Mouse (Mus musculus) urinary bladder, adult 2 months (tissue): ENCODE data around the gene Plch1. TPM values are rescaled to one million over a fixed set of nuclear protein-coding genes. Genes with fewer than 3 reads are reported as not detected.

Experiments
- DNase-seq: peaks from one replicate; pipeline ENCODE4 v3.0.0; 2022; ENCODE audit warnings: low spot score
- polyA plus RNA-seq: library from polyadenylated mRNA; depleted of rRNA; stranded (reverse); fragments of >200 nt; gene quantifications from 2 replicates; pipeline ENCODE4 v1.2.3, GENCODE M21; 2012

Plch1 gene
- polyA plus RNA-seq, 1 experiment: 0.47 TPM

DNA sequence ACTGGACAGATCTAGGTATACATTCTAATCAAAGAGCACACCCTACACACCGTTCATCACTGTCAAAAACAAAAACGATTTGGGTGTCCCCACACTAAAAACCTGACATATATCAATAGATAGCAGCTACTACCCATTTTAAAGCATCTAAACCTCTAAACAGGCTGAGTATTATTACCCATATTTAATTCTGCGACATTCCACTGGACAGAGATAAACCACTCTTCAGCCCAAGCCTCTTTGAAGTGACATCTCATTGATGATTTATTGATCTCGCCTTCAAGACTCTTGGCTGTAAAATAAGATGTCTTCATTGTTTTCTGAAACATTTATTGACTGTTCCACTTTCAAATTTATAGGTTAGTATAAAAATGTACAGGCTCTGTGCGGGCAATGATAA, 46.4 kb downstream of the Plch1 start:
- no peak for DNase-seq

DNA sequence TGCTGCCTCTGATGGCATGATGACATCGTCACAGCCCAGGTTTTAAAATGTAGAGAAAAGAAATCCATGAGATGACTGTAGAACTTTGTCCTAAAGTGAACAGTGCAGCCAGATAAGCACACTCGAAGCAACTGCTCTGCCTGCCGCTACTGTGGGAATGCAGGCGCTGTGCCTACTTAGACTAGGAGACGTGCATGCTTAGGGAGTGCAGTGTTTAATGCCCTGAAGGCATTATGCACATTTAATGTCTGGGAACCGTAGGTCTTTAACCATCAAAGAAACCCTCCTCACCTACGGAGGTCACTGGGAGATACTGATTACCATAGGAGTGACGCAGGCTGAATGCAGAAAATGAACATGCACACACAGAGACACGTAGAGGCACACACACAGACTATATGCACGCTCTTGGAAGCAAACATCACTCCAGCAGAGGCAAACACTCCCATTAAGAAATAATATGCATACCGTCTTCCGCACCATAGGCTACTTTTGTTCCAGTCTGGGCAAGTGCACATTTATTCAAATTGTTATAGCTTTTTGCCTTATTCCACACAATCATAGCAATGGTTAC, 48.1 kb downstream of the Plch1 start:
- no peak for DNase-seq

DNA sequence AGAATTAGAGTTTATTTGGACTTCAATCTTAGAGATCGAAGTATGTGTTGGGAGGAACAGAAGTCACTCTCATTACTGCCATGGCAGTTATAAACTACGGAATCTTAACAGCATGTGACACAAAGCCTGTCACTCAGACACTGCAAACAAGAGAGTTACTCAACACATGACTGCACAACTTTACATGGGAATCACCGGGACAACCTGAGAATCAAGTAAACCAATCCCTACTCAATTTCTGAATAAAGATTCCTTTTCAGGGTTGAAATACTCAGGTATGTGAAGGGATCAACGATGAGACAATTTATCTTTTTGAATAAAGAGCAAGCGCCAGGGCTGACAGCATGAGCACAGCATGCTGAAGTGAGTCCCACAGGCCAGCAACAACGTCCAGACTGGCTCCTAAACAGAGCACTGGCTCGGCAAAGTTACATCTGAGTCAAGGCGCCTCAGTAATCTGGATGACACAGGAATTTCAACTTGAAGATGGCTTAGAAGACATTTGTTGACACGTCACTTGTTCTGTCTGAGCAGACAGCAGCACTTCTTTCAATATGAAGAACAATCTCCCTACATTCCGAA, 49.4 kb downstream of the Plch1 start:
- no peak for DNase-seq

DNA sequence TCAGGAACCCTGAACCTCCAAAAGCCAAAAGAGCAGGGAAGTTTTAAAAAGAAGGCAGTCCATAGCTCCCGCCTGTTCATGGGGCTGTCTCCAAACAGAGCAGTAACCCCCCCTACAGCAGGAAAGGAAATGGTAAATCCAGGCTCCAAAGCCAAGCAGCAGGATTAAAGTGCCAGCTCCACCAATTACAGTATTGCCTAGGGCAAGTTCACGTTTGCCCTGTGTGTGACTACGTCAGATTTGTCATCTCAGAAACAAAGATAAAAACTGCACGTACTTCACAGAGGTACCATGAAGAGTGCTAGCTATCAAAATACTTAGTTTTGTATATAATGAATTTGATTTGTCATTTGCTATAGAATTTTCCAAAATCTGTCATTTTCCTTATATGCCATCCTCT, 55.1 kb downstream of the Plch1 start:
- DNase-seq: no peak

DNA sequence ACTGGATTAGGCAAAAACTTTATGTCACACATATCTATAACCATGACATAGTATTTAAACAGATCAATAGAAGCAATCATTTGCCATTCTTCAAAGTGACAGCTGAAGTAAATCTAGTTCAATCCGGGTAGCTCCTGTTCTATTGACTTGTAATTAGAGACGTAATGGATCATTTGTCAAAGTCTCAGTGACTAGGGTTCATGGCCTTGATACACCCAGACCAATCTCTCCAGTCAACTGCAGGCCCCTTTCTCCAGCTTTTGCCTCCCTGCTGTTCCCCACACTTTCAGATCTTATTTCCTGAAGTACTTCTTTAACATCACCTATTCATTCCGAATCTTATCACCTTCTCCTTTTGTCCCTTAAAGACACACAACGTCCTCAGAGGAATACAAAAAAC, 56.8 kb downstream of the Plch1 start:
- no peak for DNase-seq

DNA sequence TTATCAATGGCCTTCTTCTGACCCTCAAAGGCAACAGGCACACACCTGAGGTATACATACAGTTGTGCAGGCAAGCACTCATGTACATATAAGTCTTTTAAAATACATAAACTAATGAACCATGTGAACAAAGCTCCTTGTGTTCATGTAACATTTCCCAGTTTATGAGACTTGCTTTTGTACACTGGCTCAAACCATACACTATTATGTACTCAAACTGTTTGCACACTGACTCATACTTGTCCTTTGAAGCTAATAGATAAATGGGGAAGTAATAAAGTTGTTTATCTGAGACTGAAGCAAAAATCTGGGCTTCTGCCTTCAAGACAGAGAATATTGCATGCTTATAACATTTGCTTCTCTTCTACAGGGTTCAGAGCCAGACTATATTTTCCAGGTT, 61.5 kb downstream of the Plch1 start:
- DNase-seq: no peak

DNA sequence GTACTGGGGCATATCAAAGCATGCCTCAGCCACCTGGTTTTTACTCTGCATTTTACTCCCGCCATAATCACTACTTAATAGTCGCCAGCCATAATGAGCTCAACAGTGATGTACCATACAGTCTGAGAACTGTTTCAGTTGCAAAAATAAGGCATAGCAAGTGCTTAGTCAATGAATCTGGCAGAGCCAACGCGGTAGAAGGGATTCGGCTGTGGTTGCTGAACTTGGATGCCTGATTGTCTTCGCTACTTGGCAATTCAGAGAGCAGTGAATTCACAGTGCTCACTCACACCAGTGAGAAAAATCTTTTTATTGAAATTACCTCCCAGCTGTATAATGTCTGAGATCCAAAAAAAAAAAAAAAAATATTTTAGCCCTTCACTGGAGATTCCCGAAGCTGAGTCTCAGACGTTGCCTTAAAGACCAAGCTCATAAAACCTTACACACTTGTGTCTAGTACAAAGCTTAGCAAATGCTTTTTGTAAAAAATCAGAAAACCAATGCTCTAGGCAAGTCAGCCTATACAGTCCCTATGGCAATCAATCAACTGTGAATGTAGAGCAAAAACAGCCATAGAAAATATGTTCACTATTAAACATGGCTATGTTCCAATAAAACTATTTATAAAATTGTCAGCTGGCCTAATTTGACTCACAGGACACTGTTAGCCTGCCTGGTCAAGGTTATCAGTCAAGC, 62.2 kb downstream of the Plch1 start:
- DNase-seq: no peak

DNA sequence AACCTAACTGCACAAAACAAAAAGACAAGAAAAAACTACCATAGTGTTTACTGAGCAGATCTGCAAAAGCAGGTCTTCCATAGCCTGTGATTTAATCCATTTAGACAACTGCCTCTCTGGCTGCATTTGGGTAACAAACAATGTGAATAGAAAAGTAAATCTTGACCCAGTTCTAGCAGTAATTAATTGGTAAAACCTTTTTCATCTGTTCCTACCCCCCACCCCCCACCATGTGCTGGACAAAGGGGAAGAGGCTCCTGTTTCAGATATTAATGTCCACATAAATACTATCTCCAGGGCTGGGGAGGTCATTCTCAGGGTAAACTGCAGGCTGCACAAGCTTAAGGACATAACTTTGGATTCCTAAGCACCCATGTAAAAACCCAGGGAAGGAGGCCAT, 63.5 kb downstream of the Plch1 start:
- DNase-seq: no peak

DNA sequence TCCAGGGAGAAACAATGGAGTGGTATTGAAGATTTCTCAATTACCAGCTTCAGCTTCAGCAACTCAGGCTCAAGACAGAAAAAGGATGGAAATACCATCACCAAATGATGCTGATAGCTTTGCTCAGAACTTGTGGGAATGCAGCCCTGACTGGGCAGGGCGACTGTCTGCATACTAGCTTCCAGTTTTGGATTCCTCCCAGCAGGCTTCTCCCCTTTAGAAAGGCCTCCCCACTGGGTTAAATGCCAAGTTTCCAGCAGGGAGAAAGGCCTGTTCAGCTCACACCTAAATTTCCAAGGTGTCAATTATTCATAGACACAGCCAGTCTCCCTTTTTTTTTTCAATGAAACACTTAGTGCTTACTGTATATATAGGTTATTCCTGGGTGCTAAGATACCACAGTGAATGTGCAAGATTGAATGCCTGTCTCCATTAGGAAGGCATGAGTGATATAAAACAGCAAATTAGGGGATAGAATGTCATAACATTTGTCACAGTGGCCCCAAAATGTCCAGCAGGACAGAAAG, 75.3 kb downstream of the Plch1 start:
- DNase-seq: no peak

DNA sequence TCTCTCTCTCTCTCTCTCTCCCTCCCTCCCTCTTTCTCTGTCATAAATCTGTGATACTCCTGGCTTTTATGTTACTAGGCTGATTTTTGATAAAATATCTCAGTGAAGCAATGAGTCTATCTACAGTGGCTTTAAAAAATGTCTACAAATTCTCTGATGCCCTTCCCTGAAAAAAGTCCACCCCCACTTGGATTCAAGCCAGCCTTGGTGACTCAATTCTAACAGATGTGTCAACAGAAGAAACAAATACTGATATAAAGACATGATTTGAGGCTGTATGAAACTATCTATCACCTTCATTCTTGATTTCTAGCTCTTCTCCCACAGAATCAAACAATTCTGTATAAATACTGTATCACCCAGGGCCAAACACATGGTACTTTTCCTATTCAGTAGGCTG, 76.6 kb downstream of the Plch1 start:
- no peak for DNase-seq

DNA sequence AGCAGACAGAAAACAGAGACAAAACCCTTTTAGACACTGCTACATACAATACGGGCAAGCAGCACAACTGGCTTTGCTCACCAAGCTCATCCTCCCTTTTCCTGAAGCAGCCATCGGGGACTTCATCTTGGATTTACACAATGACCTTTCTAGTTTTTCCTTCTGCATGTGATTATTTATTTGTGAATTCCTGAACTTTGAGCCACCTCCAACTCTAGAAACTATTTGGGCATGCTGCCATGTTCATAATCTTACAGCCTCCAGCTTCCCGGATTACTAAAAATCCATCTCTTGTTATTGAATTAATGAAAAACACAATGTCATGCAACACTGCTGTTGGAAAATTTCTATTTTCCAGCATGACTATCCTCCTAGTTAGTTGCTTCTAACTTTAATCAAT, 84.1 kb downstream of the Plch1 start:
- no peak for DNase-seq

DNA sequence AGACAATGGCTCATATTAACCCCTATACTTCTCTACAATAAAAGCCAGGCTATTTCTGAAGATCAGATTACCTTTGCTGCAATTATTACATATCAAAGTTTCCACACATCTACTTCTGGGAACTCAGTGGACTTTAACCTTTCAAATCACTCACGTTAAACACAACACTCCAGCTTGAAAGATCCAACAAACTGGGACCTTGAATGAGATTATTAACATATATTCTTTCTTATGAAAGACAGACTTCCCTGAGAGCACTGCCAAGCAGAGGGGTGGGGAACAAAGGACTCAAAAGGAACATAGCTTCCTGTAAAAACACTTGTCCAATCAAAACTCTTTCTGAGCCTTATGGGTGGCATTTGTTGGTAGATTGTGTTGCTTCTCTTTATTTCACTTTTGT, 85.1 kb downstream of the Plch1 start:
- DNase-seq: no peak

DNA sequence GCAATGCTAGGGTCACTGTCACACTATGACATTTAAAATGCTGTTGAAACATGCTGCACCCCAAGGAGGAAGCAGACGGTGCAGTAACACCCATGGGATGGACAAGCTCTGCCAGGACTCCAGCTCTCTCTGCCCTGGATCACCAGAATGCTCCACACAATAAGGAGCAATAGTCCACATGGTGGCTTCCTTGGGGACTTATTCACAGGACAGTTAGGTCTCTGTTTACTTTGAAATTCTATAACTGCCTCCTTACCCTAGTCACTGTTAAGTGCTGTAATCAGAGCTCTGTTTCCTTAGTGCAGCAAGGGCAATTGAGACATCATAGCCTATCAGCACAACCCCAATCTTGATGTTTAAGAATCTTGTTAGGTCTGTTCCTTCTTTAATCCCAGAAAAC, 92.4 kb downstream of the Plch1 start:
- DNase-seq: no peak

DNA sequence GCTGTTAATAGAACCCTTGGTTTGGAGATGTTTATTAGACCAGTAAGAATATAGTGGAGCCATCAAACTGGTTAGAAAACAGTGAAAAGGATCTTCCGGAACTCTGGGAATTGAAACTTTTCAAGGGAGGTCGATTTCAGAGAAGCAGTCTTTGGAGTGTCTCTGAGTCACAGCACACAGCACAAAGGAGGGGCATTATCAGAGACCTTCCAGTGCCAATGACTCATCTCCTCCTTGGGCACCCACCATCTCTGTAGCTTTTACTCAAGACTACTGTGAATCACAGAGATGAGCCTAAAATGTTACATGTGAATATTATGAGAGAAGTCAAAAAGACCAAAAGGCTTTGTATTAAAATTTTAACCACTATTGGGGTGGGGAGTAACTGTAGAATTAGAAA, 93.8 kb downstream of the Plch1 start:
- DNase-seq: no peak

DNA sequence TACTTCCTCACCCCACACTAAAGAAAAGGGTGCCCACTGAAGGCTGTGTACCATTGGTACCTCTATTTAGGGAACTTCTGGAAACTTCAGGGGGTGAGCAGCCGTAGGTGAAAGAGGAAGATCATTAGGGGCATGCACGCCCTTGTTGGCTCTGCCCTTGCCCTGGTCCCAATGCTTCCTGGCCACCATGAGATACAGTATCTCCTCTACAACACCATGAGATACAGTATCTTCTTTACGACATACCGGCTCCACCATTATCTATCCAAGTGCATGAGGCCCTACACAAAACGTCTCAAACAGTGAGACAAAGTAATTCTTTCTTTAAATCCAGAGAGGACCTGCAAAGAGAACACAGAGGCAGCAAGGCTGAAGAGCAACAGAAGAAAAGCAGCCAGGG, 98.6 kb downstream of the Plch1 start:
- DNase-seq: no peak

DNA sequence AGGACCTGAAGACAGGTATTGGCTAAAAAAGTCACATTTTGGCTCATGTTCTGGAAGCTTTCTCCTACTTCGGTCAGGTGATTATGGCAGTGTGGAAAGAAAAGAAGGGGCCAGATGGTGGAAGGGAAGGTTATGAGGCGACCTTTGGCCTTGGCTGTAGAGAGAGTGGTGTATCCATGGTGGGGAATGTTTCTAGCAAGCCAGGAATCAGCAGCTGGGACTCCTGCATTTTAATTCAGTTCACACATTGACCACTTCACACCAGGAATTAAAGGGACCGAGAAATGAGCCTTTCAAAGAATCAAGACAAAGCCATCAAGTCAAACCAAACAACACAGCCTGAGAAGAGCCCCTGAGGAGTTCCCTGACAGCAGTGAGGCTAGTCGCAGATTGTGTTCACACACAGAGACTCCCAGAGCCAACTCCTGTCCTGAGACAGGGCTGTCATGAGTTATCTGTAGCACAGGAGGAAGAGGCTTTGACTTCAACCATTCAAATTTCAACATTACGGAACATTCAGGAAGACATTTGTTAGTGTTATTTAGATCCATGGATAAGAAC, 112.4 kb downstream of the Plch1 start:
- no peak for DNase-seq

DNA sequence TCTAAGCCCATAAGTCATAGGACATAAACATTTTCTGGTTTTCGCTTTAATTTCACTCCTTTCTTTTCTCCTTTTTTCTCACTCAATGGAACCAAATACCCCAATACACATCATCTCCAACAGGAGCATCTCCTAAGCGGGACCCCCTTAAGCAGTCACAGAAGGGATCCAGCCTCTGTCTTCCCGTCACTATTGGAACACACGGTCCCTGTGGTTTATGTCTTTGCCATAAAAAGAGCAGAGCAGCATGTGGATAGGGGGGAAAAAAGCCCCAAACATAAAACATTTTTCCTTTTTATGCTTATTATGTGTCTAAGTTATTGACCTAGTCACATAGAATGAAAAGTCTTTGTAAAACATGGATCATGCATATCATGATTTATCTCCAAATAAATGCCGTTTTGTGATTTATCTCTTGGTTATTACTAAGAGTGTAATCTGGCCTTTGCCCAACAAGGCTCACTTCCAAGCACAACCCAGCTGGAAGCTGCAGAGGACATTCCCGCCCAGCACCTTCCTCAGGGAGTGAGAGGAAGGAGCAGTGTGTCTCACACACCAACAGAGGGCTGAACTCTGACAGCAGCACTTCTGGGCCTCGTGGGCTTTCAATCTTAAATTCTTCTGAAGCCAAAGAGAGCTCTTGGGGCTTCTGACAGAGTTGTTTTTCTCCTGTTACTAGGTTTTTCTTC, 126.5 kb downstream of the Plch1 start:
- DNase-seq: no peak

DNA sequence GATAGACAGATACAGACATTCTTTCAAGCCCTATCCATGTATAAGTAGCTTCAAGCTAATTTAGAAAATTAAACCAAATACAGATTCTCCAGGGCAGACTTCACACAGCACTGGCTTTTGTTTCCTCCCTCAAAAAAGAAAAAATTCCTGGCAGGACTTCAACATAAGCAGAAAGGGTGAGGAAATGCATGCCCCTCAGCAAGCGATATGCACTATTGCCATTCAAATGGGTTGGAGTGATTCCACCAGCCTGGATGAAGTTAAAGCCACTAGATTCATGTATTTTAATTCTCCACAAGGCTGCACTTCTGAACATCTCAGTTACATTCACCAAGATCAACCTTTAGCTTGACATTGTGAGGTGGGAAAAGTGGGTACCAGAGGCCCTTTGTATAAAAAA, 138.5 kb downstream of the Plch1 start:
- no peak for DNase-seq

DNA sequence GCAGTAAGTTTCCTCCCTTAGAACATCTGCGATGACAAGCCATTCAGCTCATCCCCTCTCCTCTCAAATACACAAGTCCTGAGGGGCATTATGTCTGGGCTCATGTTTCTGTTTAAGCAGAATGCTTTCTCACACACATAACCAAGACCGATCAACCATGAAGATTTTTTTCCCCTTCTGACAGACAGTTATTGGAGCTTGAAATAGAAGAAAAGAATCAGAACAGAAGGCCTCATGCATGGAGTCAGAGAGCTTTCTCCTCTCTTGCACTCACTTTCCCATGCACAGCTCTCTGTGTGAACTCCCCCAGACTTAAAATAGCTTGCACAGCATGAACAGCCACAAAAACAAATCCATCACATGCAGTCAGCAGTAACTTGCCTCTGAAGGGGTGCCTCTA, 159.2 kb downstream of the Plch1 start:
- no peak for DNase-seq

DNA sequence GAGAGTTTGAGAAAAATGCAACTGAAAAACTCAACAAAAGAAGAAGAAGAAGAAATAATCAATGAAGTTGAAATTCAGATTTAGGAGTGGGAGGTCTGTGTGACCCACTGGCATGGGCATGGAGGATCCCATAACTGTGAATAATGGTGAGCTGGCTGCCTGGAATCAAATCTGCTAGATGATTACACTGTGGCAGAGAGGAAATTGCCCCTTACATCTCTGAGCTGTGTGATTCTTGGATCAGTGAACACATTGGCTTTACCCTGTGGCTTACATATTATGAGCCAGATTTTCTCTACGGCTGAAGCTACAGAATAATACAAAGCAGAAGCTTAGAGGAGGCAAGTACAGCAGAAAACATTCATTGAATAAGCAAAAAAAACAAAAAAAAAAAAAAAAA, 170.9 kb downstream of the Plch1 start:
- DNase-seq: no peak

DNA sequence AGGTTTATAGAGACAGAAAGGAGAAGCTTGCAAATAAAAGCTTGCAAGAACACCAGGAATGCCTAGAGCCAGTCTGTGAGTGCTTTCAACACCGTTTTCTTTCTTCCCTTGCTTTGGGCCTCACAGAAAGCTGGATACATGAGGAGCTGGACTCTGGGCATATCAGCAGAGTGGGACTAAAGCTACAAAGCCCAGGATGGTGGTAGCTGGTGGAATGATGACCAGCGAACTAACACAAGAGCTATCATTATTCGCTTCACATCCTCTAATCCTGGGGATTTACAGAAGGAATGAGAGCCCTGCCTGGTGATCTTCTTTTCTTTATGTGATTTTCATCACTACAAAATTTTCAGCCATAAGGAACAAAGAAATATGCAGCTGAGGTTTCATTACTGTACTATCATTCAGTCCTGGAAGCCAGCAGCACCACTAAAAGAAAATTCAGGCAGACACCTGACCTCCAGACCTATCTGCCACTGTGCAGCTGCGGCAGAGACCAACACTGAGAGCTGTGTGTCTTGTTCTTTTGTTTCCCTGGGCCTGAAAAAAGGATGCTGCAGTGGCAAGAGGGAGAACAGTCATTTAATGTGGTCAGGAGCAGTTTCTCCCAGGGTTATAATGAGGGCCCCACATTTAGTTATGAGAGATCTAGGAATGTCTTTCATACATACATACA, 172.5 kb downstream of the Plch1 start:
- DNase-seq: no peak

DNA sequence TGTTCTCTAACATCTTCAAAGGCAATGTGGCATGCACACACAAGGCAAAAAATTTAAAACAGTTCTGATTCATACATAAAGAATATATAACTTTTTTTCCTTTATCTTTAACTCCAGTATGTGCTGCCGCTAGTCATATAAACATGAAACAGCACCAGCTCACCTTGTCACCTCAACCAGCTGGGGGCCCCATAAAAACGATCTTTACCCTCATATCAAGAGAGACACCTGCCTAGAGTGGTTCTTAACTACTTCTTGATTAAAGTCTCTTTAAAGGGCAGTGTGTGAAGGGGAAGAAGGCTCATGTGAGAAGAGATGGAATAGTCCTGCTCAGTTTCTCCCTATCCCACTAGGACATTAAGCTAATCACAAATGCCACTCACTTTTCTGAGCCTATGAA, 205.6 kb downstream of the Plch1 start:
- DNase-seq: no peak
